Mouse (Mus musculus) inflammation-experienced regulatory T-cells, adult 6 months (primary cell): ENCODE measurements around the gene E130309D02Rik. TPM values are rescaled to one million over a fixed set of nuclear protein-coding genes. Genes with fewer than 3 reads are reported as not detected.

Source experiments
- ATAC-seq: one replicate; pipeline ENCODE4 v1.8.0; 2017
- polyA plus RNA-seq, 3 experiments: library from polyadenylated mRNA; unstranded; fragments of 100-300 nt; shearing (Covaris generic); gene quantifications; one replicate each; pipeline ENCODE4 v1.2.1; 2017

Gene E130309D02Rik
- polyA plus RNA-seq: 1 to 10 TPM; 5.4 to 6.2 (median 5.6) TPM

- ATAC-seq: peak; percentile 88
These were observed at the start of gene E130309D02Rik for GRCm38 (mm10) chr5:143314730-143315513. Gene E130309D02Rik (minus strand): TSS chr5:143315360.

- no peak for ATAC-seq
These were observed 48.8 kb upstream of the E130309D02Rik start for GRCm38 (mm10) chr5:143363678-143364615.

- ATAC-seq: no peak
These were observed 46.3 kb upstream of the E130309D02Rik start for GRCm38 (mm10) chr5:143361428-143361827.

DNA sequence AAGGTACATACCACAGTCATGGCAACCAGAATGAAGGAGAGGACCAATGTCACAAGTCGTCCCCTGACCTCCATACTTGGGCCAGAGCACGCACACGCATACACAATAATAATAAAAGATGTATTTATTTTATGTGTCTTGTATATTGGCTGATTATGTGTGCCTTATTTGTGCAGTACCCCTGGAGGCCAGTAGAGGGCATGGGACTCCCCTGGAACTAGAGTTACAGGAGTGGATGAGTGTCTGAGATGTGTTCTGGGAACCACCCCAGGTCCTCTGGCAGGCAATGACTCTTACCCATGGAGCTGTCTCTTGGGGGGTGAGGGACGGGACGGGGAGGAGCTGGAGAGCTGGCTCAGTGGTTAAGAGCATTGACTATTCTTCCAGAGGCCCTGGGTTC, 44.8 kb upstream of the E130309D02Rik start:
- no peak for ATAC-seq

GRCm38 (mm10) chr5:143359263-143359662, 44.1 kb upstream of the E130309D02Rik start:
- ATAC-seq: no peak

- ATAC-seq: no peak
These were observed 42.4 kb upstream of the E130309D02Rik start for GRCm38 (mm10) chr5:143357564-143357963.

GRCm38 (mm10) chr5:143356686-143357388, 41.7 kb upstream of the E130309D02Rik start, which contains the start of gene Grid2ip:
Gene Grid2ip (plus strand): TSS chr5:143357338.
- no peak for ATAC-seq

DNA sequence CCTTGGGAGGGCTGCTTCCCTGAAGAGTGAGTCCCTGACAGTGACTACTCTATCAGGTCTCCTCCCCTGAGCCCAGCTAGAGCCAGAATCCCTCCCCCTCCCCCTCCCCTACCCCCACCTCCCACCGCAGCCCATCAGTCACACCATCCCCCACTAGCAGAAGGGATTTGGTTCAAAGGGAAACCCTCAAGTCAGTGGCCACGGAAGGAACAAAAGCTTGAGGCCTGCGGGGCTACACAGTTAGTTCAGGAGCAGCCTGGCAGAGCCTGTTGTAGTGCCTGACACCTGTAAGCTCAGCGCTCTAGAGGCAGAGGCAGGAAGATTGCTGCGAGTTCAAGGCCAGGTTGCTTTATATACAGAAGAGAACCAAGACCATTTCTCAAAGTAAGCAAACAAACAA, 40.9 kb upstream of the E130309D02Rik start:
- no peak for ATAC-seq

GRCm38 (mm10) chr5:143346367-143346766, 31.2 kb upstream of the E130309D02Rik start:
- ATAC-seq: no peak

- no peak for ATAC-seq
These were observed 24.4 kb upstream of the E130309D02Rik start for GRCm38 (mm10) chr5:143339603-143340002.

- no peak for ATAC-seq
These were observed 21.4 kb upstream of the E130309D02Rik start for GRCm38 (mm10) chr5:143336559-143336958.

DNA sequence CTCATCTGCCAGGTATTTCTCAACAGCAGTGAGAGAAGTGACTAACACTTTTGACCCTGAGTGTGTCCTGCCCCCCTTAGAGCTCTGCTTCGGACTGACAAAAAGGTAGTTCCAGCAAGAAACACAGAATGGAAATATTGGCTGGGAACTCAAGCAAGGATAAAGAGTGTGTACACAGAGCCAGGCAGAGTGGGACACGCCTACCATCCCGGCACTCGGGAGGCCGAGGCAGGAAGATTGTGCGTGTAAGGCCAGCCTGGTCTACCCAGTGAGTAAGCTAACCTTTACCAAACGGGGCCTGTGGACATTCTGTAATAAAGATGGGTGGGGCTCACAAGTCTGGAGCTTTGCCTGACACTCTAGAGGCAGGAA, 19.9 kb upstream of the E130309D02Rik start:
- ATAC-seq: no peak

- ATAC-seq: no peak
These were observed 19.4 kb upstream of the E130309D02Rik start for GRCm38 (mm10) chr5:143334418-143335088.

- peak; percentile 70 for ATAC-seq
These were observed 18.7 kb upstream of the E130309D02Rik start for GRCm38 (mm10) chr5:143333872-143334271.

- peak; percentile 82 for ATAC-seq
These were observed 13.7 kb upstream of the E130309D02Rik start, which contains the start of gene Zdhhc4 for GRCm38 (mm10) chr5:143328690-143329495. Gene Zdhhc4 (minus strand): TSS chr5:143329256.

- no peak for ATAC-seq
These were observed 2.1 kb upstream of the E130309D02Rik start for GRCm38 (mm10) chr5:143317288-143317610.

- ATAC-seq: no peak
These were observed 1.6 kb upstream of the E130309D02Rik start for GRCm38 (mm10) chr5:143316605-143317287.

DNA sequence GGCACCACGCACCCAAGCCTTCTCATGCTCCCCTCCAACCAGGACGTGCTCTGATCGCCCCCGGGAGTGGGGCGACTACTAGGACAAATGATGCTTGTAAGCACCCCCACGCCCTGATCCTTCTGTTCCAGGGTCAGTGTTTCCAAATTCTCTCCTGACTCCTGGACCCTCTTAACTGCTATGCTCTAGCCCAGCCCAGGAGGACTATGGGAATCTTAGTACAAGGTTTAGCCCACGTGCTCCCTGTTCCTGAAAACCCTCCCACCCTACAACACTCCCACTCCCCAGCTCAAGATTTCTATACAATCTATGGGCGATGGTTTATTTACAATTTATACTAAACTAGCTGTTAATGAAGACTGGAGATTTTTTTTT, 341 bp upstream of the E130309D02Rik start:
- peak; percentile 3 for ATAC-seq

DNA sequence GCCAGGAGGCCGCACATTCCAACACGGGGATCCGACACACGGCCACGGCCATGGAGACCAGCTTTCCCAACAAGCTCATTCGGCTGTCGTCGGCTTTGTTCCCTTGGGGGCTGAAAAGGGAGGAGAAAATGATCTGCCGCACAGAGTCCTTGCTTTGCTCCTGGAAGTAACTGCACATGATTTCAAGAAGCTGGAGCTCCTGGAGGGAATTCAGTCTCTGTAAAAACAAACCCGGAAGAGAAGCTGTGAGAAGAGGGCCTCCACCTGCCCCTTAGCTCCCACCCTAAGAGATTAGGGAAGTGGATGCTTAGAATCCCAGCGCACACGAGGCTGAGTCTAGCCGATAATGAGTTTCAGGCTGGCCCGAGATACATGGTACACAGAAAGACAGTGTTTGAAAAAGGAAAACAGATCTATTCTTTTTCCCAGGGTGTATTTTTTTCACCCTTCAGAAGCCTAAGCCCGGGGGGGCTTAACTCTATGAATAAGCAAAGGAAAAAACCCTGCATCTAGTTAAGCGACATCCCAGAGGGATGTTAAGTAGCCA, 904 bp downstream of the E130309D02Rik start:
- no peak for ATAC-seq

DNA sequence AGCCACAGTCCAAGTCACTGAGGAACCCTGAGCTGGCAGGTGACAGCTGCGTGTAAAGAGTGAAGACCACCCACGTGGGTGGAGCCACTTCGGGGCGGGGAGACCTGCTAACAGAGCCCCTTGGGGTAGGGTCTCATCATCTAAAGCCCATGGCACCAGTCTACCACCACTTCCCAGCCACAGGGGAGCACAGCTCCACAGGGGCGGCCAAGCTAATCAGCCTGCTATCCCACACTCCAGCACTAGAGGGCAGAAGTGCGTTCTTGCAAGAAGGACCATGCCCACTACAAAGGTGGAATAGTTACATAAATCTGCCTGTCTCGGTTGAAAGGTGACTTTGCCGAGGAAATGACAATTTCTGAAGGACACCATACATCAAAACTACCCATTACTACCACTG, 3.3 kb downstream of the E130309D02Rik start:
- no peak for ATAC-seq
